Mouse (Mus musculus) stomach, embryonic 15.5 days (tissue): ENCODE results near the gene Slco1a4. TPM values are rescaled to one million over a fixed set of nuclear protein-coding genes. Genes with fewer than 3 reads are reported as not detected.

Experiments used
- ATAC-seq: fragments of 200-750 bp; cut with Nextera tagmentation; 2 replicates; pipeline ENCODE4 v1.8.0; 2017; ENCODE audit warnings: low read depth, moderate number of reproducible peaks, moderate TSS enrichment; ENCODE audit not compliant: insufficient read depth, low FRiP score
- H3K27ac ChIP-seq: fragments of 300-500 bp; sonication (generic); 2 replicates; pipeline ENCODE4 v1.5.1; 2015; ENCODE audit warnings: mild to moderate bottlenecking, inconsistent platforms
- H3K27me3 ChIP-seq: fragments of 300-500 bp; sonication (generic); replicated peaks from 2 replicates; pipeline ENCODE4 v1.6.1; 2015; ENCODE audit warnings: inconsistent platforms
- H3K36me3 ChIP-seq: fragments of 300-500 bp; sonication (generic); 2 replicates; pipeline ENCODE4 v1.6.1; 2015; ENCODE audit warnings: inconsistent platforms
- H3K4me1 ChIP-seq: fragments of 300-500 bp; sonication (generic); 2 replicates; pipeline ENCODE4 v1.6.1; 2015; ENCODE audit warnings: inconsistent platforms
- H3K4me2 ChIP-seq: fragments of 300-500 bp; sonication (generic); 2 replicates; pipeline ENCODE4 v1.6.1; 2015; ENCODE audit warnings: mild to moderate bottlenecking, inconsistent platforms
- H3K4me3 ChIP-seq: fragments of 300-500 bp; sonication (generic); replicated peaks from 2 replicates; pipeline ENCODE4 v1.5.1; 2015; ENCODE audit warnings: inconsistent platforms
- H3K9ac ChIP-seq: fragments of 300-500 bp; sonication (generic); 2 replicates; pipeline ENCODE4 v1.6.1; 2015; ENCODE audit warnings: inconsistent platforms
- H3K9me3 ChIP-seq: fragments of 300-500 bp; sonication (generic); 2 replicates; pipeline ENCODE4 v1.6.1; 2016; ENCODE audit warnings: inconsistent platforms
- WGBS: fragments of 180-500 bp; shearing (Covaris S2); methylation state at CpG from one replicate; pipeline ENCODE4 v1.1.7; 2015; 5-methylcytosine and 5-hydroxymethylcytosine counted together
- polyA plus RNA-seq: library from polyadenylated mRNA; unstranded; fragments of >200 nt; fragmentation: Nextera tagmentation; extraction: Ambion mirVana; gene quantifications from 2 replicates; pipeline ENCODE4 v1.2.1, GENCODE M21; 2015

Slco1a4 gene
- polyA plus RNA-seq, 1 experiment from 2014 or later: not detected

GRCm38 (mm10) chr6:141774476-141774875 is 81.5 kb downstream of the Slco1a4 start:
- WGBS: 70% methylated on average over 2 of the region's 2 CpGs
- Histone ChIP-seq H3K27me3 (no peaks in the 10 kb centered on the region), H3K9ac (no peak overlapping the region), H3K36me3 (no peaks in the 10 kb centered on the region), H3K4me3 (no peak overlapping the region), H3K9me3 (no peaks in the 10 kb centered on the region), H3K27ac (no peak overlapping the region), H3K4me1 (no peaks in the 10 kb centered on the region), H3K4me2 (no peak overlapping the region)
- ATAC-seq: no peak

- Histone ChIP-seq H3K27ac (no peak within 1 kb of the TSS), H3K9ac (no peak within 1 kb of the TSS), H3K9me3 (no peaks in the 10 kb centered on the region), H3K4me1 (no peaks in the 10 kb centered on the region), H3K27me3 (no peaks in the 10 kb centered on the region), H3K4me3 (no peak within 1 kb of the TSS), H3K36me3 (no peaks in the 10 kb centered on the region), H3K4me2 (no peak within 1 kb of the TSS)
- 84% methylated on average over 3 of the region's 3 CpGs for WGBS
- no peak for ATAC-seq
Measured at GRCm38 (mm10) chr6:141773710-141774109, 82.3 kb downstream of the Slco1a4 start, which contains the start of gene Gm5724. Gene Gm5724 (minus strand): TSS chr6:141773810.

Other genes starting within 250 kb of the Slco1a4 start
- 0.06 and 0.22 TPM in 2 replicates for gene Slco1b2, start 226.7 kb downstream of the Slco1a4 start, polyA plus RNA-seq
- gene Gm5724, start 82.4 kb downstream of the Slco1a4 start, polyA plus RNA-seq: not detected in 2 replicates
- gene Slco1a1, start 90.8 kb upstream of the Slco1a4 start, polyA plus RNA-seq: not detected in 2 replicates
- gene Gm6614, start 155.2 kb upstream of the Slco1a4 start, polyA plus RNA-seq: not detected in 2 replicates